Mouse (Mus musculus): ENCODE measurements around the gene Dag1.
"Not testable (repeated sequence)": the region's sequence is repeated elsewhere in the genome, so short reads cannot be mapped to it uniquely, and the experiment has no call there.

Dag1 gene

GRCm38 (mm10) chr9:108263690-108264190 lies at the start of gene Dag1:
Gene Dag1 (minus strand): TSS chr9:108263958.
- DNase-seq (ENCODE audit: low spot score) = peak; percentile 98

GRCm38 (mm10) chr9:108308141-108308540 lies 44.4 kb upstream of the Dag1 start:
- no peak for DNase-seq (ENCODE audit: low spot score)

- DNase-seq (ENCODE audit: low spot score) = no peak
These were observed 43.5 kb upstream of the Dag1 start for GRCm38 (mm10) chr9:108307021-108307807.

GRCm38 (mm10) chr9:108306571-108306980 lies 42.8 kb upstream of the Dag1 start:
- DNase-seq (ENCODE audit: low spot score) = peak; percentile 88

GRCm38 (mm10) chr9:108305629-108306520 lies 42.1 kb upstream of the Dag1 start, which contains the start of the genes Rhoa and Tcta:
Gene Rhoa (plus strand): TSS chr9:108306129.
Gene Tcta (minus strand): TSS chr9:108306160.
- DNase-seq (ENCODE audit: low spot score) = peak; percentile 100

- no peak for DNase-seq (ENCODE audit: low spot score)
These were observed 41.4 kb upstream of the Dag1 start for GRCm38 (mm10) chr9:108305170-108305569.

GRCm38 (mm10) chr9:108304716-108305115 lies 41.0 kb upstream of the Dag1 start:
- DNase-seq (ENCODE audit: low spot score) = no peak

- no peak for DNase-seq (ENCODE audit: low spot score)
These were observed 38.1 kb upstream of the Dag1 start for GRCm38 (mm10) chr9:108301853-108302252.

GRCm38 (mm10) chr9:108296453-108297355 lies 32.9 kb upstream of the Dag1 start, which contains the start of gene Amt:
Gene Amt (plus strand): TSS chr9:108296853.
- peak; percentile 89 for DNase-seq (ENCODE audit: low spot score)

GRCm38 (mm10) chr9:108290773-108291172 lies 27.0 kb upstream of the Dag1 start:
- no peak for DNase-seq (ENCODE audit: low spot score)

- DNase-seq (ENCODE audit: low spot score) = peak; percentile 99
These were observed 26.4 kb upstream of the Dag1 start, which contains the start of gene Nicn1 for GRCm38 (mm10) chr9:108290016-108290750. Gene Nicn1 (plus strand): TSS chr9:108290429.

- no peak for DNase-seq (ENCODE audit: low spot score)
These were observed 25.6 kb upstream of the Dag1 start for GRCm38 (mm10) chr9:108289347-108289746.

GRCm38 (mm10) chr9:108287526-108288238 lies 23.9 kb upstream of the Dag1 start:
- DNase-seq (ENCODE audit: low spot score) = not testable (repeated sequence)

GRCm38 (mm10) chr9:108284410-108284809 lies 20.7 kb upstream of the Dag1 start:
- peak; percentile 91 for DNase-seq (ENCODE audit: low spot score)

- DNase-seq (ENCODE audit: low spot score) = no peak
These were observed 16.5 kb upstream of the Dag1 start for GRCm38 (mm10) chr9:108280071-108280828.

- DNase-seq (ENCODE audit: low spot score) = peak; percentile 63
These were observed 15.1 kb upstream of the Dag1 start for GRCm38 (mm10) chr9:108278697-108279450.

- no peak for DNase-seq (ENCODE audit: low spot score)
These were observed 11.5 kb upstream of the Dag1 start for GRCm38 (mm10) chr9:108275331-108275659.

GRCm38 (mm10) chr9:108274476-108275330 lies 10.9 kb upstream of the Dag1 start:
- no peak for DNase-seq (ENCODE audit: low spot score)

All from embryo, embryonic 10.5 days (tissue).